Mouse (Mus musculus) small intestine, adult 2 months (tissue): ENCODE measurements around the gene Gcn1l1. TPM values are rescaled to one million over a fixed set of nuclear protein-coding genes. Genes with fewer than 3 reads are reported as not detected.

Experiments
- H3K27ac ChIP-seq: fragments of 200-500 bp; 2 replicates; pipeline ENCODE4 v1.5.1; 2012; ENCODE audit warnings: low read depth, low read length, control low read depth, inconsistent platforms; ENCODE audit not compliant: insufficient read depth
- H3K27me3 ChIP-seq: fragments of 200-500 bp; 2 replicates; pipeline ENCODE4 v1.6.1; 2012; ENCODE audit warnings: mild to moderate bottlenecking, moderate library complexity, low read length, inconsistent platforms; ENCODE audit not compliant: control insufficient read depth, insufficient read depth
- H3K36me3 ChIP-seq: fragments of 200-500 bp; 2 replicates; pipeline ENCODE4 v1.6.1; 2012; ENCODE audit warnings: mild to moderate bottlenecking, low read length, control low read depth, inconsistent platforms; ENCODE audit not compliant: control insufficient read depth, insufficient read depth
- H3K4me1 ChIP-seq: fragments of 200-500 bp; 2 replicates; pipeline ENCODE4 v1.6.1; 2012; ENCODE audit warnings: low read length, inconsistent platforms, mixed read lengths; ENCODE audit not compliant: control insufficient read depth, insufficient read depth, insufficient read length
- H3K4me3 ChIP-seq: fragments of 200-500 bp; 2 replicates; pipeline ENCODE4 v1.5.1; 2012; ENCODE audit warnings: low read depth, mild to moderate bottlenecking, control low read depth, inconsistent platforms, low read length, moderate library complexity
- CTCF ChIP-seq: fragments of 200-500 bp; IDR thresholded peaks from 2 replicates; pipeline ENCODE4 v1.5.1; 2012; ENCODE audit warnings: low read depth, mild to moderate bottlenecking, control low read depth, inconsistent platforms, low read length, moderate library complexity, mixed read lengths; ENCODE audit not compliant: insufficient replicate concordance, insufficient read length; ENCODE audit errors: extremely low read depth
- POLR2A ChIP-seq: fragments of 200-500 bp; IDR thresholded peaks from 2 replicates; pipeline ENCODE4 v1.6.1; 2012; ENCODE audit warnings: low read depth, mild to moderate bottlenecking, control low read depth, inconsistent platforms, low read length, moderate library complexity
- WGBS: fragments of 180-500 bp; shearing (Covaris S2); methylation state at CpG from one replicate; pipeline ENCODE4 v1.1.7; 2018; 5-methylcytosine and 5-hydroxymethylcytosine counted together
- polyA plus RNA-seq: library from polyadenylated mRNA; depleted of rRNA; stranded (reverse); fragments of >200 nt; gene quantifications from 2 replicates; pipeline ENCODE4 v1.2.3, GENCODE M21; 2012

Gene Gcn1l1
- polyA plus RNA-seq, 1 experiment, result 30.7 TPM

DNA sequence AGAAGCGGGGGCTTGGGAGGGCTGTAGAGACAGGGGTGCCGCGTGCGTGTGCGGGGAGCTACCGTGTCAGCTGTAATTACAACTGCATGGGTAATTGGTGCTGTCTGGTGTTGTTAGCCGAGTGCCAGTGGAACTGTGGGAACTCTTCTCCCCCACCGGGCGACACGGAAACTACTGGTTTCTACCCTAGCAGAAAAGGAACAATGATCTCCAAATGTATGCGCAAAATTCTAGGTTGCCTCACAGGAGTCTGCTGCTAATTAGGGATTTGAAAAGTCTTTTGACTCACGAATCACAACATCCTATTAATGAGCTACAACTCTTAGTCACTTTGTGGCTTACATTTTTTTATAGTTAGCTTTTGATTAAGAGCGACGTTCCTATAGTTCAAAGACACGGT lies 21.1 kb downstream of the Gcn1l1 start:
- Histone ChIP-seq H3K4me1 (no peaks in the 10 kb centered on the region), H3K27ac (no peak overlapping the region), H3K36me3 (peaks cover 75% of the 10 kb centered on the region), H3K4me3 (no peak overlapping the region), H3K27me3 (no peaks in the 10 kb centered on the region)
- TF ChIP-seq POLR2A, result no peak
- TF ChIP-seq CTCF, result no peak
- WGBS, result 96% methylated on average over 15 of the region's 15 CpGs

DNA sequence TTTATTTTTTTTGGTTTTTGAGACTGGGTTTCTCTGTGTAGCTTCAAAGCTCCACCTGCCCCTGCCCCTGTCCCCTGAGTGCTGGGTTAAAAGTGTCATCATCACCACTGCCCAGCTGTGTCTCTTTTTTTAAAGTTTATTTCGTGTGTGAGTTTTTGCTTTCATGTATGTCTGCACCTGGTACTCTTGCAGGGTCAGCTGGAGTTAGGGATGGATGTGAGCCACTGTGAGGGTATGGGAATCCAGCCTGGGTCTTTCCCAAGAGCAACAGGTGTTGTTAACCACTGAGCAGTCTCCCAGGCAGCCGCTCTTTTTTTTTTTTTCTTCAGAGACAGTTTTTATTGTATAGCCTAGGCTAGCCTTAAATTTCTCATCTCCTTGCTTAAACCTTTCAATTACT lies 21.7 kb downstream of the Gcn1l1 start:
- Histone ChIP-seq H3K4me1 (no peaks in the 10 kb centered on the region), H3K36me3 (peaks cover 73% of the 10 kb centered on the region), H3K4me3 (no peak overlapping the region), H3K27me3 (no peaks in the 10 kb centered on the region), H3K27ac (no peak overlapping the region)
- TF ChIP-seq CTCF (no peak), POLR2A (no peak)
- 89% methylated on average over 2 of the region's 2 CpGs for WGBS

DNA sequence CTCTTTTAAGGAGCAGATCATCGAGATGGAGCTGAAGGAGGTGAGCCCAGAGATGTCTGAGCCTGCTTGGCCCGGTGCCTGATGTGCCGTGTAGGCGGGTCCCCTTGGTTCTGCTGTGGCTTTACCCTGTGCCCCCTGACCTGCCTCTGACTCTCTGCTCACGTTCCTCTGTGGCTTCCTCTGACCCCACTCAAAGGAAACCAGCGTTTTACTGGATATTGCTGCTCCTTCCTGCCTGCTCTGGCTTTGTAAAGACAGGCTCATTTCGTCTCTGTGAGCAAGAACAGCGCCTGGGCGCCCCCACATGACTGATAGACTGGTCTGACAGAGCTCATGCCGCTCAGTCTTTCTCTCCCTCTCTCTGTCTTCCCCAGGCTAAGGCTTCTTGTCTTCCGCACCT lies 26.0 kb downstream of the Gcn1l1 start:
- WGBS, result 79% methylated on average over 11 of the region's 11 CpGs
- no peaks in the 10 kb centered on the region for H3K27me3 ChIP-seq
- no peaks in the 10 kb centered on the region for H3K4me1 ChIP-seq
- H3K36me3 ChIP-seq, result peaks cover 76% of the 10 kb centered on the region
- no peak overlapping the region for H3K27ac ChIP-seq
- H3K4me3 ChIP-seq, result no peak overlapping the region
- TF ChIP-seq CTCF (no peak), POLR2A (no peak)

DNA sequence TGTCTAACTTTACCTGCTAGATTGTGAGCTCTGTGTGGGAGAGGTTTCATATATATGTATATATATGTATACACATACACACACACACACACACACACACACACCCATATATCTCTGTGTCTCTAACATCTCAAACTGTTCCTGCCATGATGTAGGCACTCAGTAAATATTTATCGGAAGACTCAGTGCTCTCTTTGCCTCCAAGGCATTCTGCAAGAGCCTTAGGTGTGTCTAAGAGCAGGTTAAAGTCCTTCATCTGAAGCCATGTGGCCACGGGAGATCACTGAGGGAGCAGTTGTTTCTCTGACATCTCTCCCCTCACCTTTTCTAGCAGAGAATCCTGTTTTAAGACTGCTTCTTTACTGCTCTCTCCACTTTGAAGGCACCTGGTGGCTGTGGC lies 26.5 kb downstream of the Gcn1l1 start:
- H3K4me3 ChIP-seq, result no peak overlapping the region
- WGBS, result 63% methylated on average over 2 of the region's 2 CpGs
- no peaks in the 10 kb centered on the region for H3K4me1 ChIP-seq
- peaks cover 78% of the 10 kb centered on the region for H3K36me3 ChIP-seq
- TF ChIP-seq CTCF, result no peak
- no peak for TF ChIP-seq POLR2A
- no peak overlapping the region for H3K27ac ChIP-seq
- no peaks in the 10 kb centered on the region for H3K27me3 ChIP-seq

DNA sequence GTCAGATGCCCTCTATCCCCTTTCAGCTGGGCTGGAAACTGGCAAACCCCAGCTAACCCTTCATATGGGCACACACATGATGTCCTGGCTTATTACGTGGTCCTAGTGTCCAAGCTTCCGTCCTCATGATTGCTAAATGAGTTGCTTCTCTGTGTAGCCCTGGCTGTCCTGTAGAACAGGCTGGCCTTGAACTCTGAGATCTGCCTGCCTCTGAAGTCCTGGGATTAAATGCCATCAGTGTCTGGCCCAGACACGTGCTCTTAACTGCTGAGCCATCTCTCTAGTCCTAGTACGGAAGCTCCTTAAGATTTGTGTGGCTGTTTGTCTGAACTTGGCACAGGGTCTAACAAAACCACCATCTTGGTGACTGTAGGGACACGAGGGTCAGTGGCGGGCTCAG lies 38.5 kb downstream of the Gcn1l1 start:
- Histone ChIP-seq H3K4me1 (no peaks in the 10 kb centered on the region), H3K27ac (no peak overlapping the region), H3K4me3 (no peak overlapping the region), H3K36me3 (peaks cover 72% of the 10 kb centered on the region), H3K27me3 (no peaks in the 10 kb centered on the region)
- 92% methylated on average over 6 of the region's 6 CpGs for WGBS
- TF ChIP-seq POLR2A (no peak), CTCF (no peak)

DNA sequence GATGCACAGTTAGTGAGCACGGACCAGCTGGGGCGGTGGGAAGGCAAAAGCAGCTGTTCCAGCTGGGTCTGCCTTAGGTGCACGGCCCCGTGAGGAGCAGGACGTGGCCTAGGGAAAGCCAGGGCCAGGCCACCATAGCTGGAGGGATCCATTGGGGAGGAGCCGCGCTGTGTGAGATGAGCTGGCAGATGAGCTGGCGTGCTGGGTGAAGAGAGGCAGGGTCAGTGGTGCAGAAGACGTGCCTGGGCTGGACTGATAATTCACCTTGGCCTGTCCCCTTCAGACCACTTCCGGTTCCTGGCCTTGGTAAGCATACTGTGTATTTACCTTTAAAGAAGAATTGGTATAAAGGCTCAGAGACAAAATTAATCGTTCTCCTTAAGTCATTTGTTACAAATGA lies 46.5 kb downstream of the Gcn1l1 start:
- TF ChIP-seq CTCF (no peak), POLR2A (no peak)
- H3K27me3 ChIP-seq, result no peaks in the 10 kb centered on the region
- H3K4me3 ChIP-seq, result no peak overlapping the region
- 94% methylated on average over 11 of the region's 11 CpGs for WGBS
- no peak overlapping the region for H3K27ac ChIP-seq
- H3K36me3 ChIP-seq, result peaks cover 85% of the 10 kb centered on the region
- peaks cover 5% of the 10 kb centered on the region; the same call in 1 of the 2 replicates for H3K4me1 ChIP-seq

DNA sequence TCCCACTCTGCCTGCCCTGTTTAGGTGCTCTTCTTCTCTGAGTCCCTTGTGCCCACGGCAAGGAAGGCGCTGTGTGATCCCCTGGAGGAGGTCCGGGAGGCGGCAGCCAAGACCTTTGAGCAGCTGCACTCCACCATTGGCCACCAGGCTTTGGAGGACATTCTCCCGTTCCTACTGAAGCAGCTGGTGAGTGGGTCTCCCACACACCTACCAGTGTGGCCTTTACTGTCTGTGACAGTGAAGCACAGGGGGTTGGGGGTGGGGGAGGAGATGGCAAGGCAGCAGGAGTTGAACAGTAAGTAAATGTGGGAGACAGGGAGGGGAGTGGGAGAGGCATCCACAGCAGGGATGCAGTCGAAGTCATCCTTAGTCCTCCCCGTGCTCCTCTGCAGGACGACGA lies 48.3 kb downstream of the Gcn1l1 start:
- 87% methylated on average over 9 of the region's 9 CpGs for WGBS
- no peak overlapping the region for H3K27ac ChIP-seq
- TF ChIP-seq CTCF (no peak), POLR2A (no peak)
- peaks cover 84% of the 10 kb centered on the region for H3K36me3 ChIP-seq
- no peak overlapping the region for H3K4me3 ChIP-seq
- H3K4me1 ChIP-seq, result peaks cover 5% of the 10 kb centered on the region; the same call in 1 of the 2 replicates
- no peaks in the 10 kb centered on the region for H3K27me3 ChIP-seq

DNA sequence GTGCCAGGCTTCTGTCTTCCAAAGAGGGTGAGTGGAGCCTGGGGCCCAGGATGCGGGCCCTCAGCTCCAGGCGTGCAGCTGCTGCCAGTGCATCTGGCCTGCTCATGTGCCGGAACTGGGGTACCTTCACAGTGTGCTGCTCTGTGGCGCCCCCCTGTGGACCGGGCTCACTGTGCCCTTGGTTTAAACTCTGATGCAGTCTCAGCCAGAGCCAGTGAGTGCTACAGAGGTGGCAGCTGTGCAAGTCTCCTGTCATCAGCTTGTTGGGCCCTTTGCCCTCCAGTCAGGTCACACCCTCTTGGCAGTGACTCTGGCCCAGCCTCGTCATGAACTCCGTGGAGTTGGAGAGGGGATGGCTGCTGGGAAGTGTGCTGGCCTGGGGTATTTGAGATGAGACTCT lies 49.9 kb downstream of the Gcn1l1 start:
- Histone ChIP-seq H3K27ac (no peak overlapping the region), H3K36me3 (peaks cover 80% of the 10 kb centered on the region), H3K4me1 (peaks cover 5% of the 10 kb centered on the region; the same call in 1 of the 2 replicates), H3K4me3 (no peak overlapping the region), H3K27me3 (no peaks in the 10 kb centered on the region)
- TF ChIP-seq POLR2A (no peak), CTCF (peak; percentile 52; the same call in 1 of the 2 replicates)
- 68% methylated on average over 7 of the region's 7 CpGs for WGBS
